Mouse (Mus musculus) c-Kit-positive CD71-positive TER-119-positive erythroid progenitor cells, embryonic 14.5 days (primary cell): ENCODE data around the gene Il20rb.

Experiments used
- DNase-seq: peaks from one replicate; pipeline ENCODE4 v3.0.0-alpha.2; 2013; ENCODE audit warnings: low spot score

The Il20rb gene

GRCm38 (mm10) chr9:100470228-100470627 is 16.4 kb downstream of the Il20rb start:
- DNase-seq: no peak

- DNase-seq: no peak
Measured at GRCm38 (mm10) chr9:100469681-100470080, 16.9 kb downstream of the Il20rb start.

- DNase-seq: no peak
Measured at GRCm38 (mm10) chr9:100468151-100468550, 18.4 kb downstream of the Il20rb start.

- no peak for DNase-seq
Measured at GRCm38 (mm10) chr9:100467653-100468052, 18.9 kb downstream of the Il20rb start.

GRCm38 (mm10) chr9:100466743-100467142 is 19.8 kb downstream of the Il20rb start:
- no peak for DNase-seq

- no peak for DNase-seq
Measured at GRCm38 (mm10) chr9:100465988-100466387, 20.6 kb downstream of the Il20rb start.

GRCm38 (mm10) chr9:100465380-100465779 is 21.2 kb downstream of the Il20rb start:
- DNase-seq: no peak

- no peak for DNase-seq
Measured at GRCm38 (mm10) chr9:100463771-100464170, 22.8 kb downstream of the Il20rb start.

- DNase-seq: no peak
Measured at GRCm38 (mm10) chr9:100462098-100462497, 24.5 kb downstream of the Il20rb start.

- DNase-seq: no peak
Measured at GRCm38 (mm10) chr9:100461671-100462070, 24.9 kb downstream of the Il20rb start.

- DNase-seq: no peak
Measured at GRCm38 (mm10) chr9:100460203-100460602, 26.4 kb downstream of the Il20rb start.

GRCm38 (mm10) chr9:100457971-100458681 is 28.5 kb downstream of the Il20rb start:
- no peak for DNase-seq

- DNase-seq: no peak
Measured at GRCm38 (mm10) chr9:100454664-100454993, 32.0 kb downstream of the Il20rb start.

GRCm38 (mm10) chr9:100453944-100454663 is 32.5 kb downstream of the Il20rb start:
- DNase-seq: peak; percentile 58

- no peak for DNase-seq
Measured at GRCm38 (mm10) chr9:100452432-100452831, 34.2 kb downstream of the Il20rb start.

- DNase-seq: peak; percentile 58
Measured at GRCm38 (mm10) chr9:100446059-100446686, 40.4 kb downstream of the Il20rb start.

- DNase-seq: no peak
Measured at GRCm38 (mm10) chr9:100440111-100440790, 46.3 kb downstream of the Il20rb start.

- no peak for DNase-seq
Measured at GRCm38 (mm10) chr9:100439481-100439880, 47.1 kb downstream of the Il20rb start.

GRCm38 (mm10) chr9:100438994-100439393 is 47.6 kb downstream of the Il20rb start:
- DNase-seq: no peak

- DNase-seq: no peak
Measured at GRCm38 (mm10) chr9:100436865-100437595, 49.6 kb downstream of the Il20rb start.

- no peak for DNase-seq
Measured at GRCm38 (mm10) chr9:100431355-100431754, 55.2 kb downstream of the Il20rb start.

GRCm38 (mm10) chr9:100430911-100431310 is 55.7 kb downstream of the Il20rb start:
- DNase-seq: no peak
